Mouse (Mus musculus) MEL-GATA-1-ER (cell line): ENCODE results near the gene Enah.

Experiments
- DNase-seq: peaks from one replicate; pipeline ENCODE4 v3.0.0-alpha.2; 2012; ENCODE audit warnings: low read depth; ENCODE audit errors: extremely low read depth

Gene Enah

GRCm38 (mm10) chr1:182028231-182029210 is 8.7 kb upstream of the Enah start:
- DNase-seq = no peak

- DNase-seq = no peak
Observed at GRCm38 (mm10) chr1:182027426-182027979, 7.7 kb upstream of the Enah start.

GRCm38 (mm10) chr1:182026821-182027220 is 7.0 kb upstream of the Enah start:
- no peak for DNase-seq

- no peak for DNase-seq
Observed at GRCm38 (mm10) chr1:182026120-182026519, 6.3 kb upstream of the Enah start.

GRCm38 (mm10) chr1:182021691-182022299 is 2.0 kb upstream of the Enah start:
- no peak for DNase-seq

GRCm38 (mm10) chr1:182020831-182021460 is 1.2 kb upstream of the Enah start:
- no peak for DNase-seq

GRCm38 (mm10) chr1:182019266-182019925 is 394 bp downstream of the Enah start:
- no peak for DNase-seq

GRCm38 (mm10) chr1:182018397-182019265 is 1.2 kb downstream of the Enah start:
- DNase-seq = no peak

GRCm38 (mm10) chr1:182005831-182006230 is 14.0 kb downstream of the Enah start:
- peak; percentile 50 for DNase-seq

GRCm38 (mm10) chr1:181998673-181999072 is 21.1 kb downstream of the Enah start:
- no peak for DNase-seq

GRCm38 (mm10) chr1:181997791-181998190 is 22.0 kb downstream of the Enah start:
- no peak for DNase-seq

- DNase-seq = no peak
Observed at GRCm38 (mm10) chr1:181993597-181993996, 26.2 kb downstream of the Enah start.

GRCm38 (mm10) chr1:181988367-181988766 is 31.4 kb downstream of the Enah start:
- no peak for DNase-seq

GRCm38 (mm10) chr1:181987226-181987625 is 32.6 kb downstream of the Enah start:
- no peak for DNase-seq

- no peak for DNase-seq
Observed at GRCm38 (mm10) chr1:181985880-181986279, 33.9 kb downstream of the Enah start.

- DNase-seq = no peak
Observed at GRCm38 (mm10) chr1:181984811-181985210, 35.0 kb downstream of the Enah start.

- no peak for DNase-seq
Observed at GRCm38 (mm10) chr1:181980017-181980719, 39.6 kb downstream of the Enah start.

- no peak for DNase-seq
Observed at GRCm38 (mm10) chr1:181975510-181975909, 44.3 kb downstream of the Enah start.

- DNase-seq = no peak
Observed at GRCm38 (mm10) chr1:181974897-181975296, 44.9 kb downstream of the Enah start.

GRCm38 (mm10) chr1:181965277-181965676 is 54.5 kb downstream of the Enah start:
- DNase-seq = no peak
